Mouse (Mus musculus) lung, embryonic 16.5 days (tissue): Measurements from ENCODE around the gene Adcy6. TPM values are rescaled to one million over a fixed set of nuclear protein-coding genes. Genes with fewer than 3 reads are reported as not detected.
A peak's percentile ranks its signal among the peaks of the same experiment; 100 is the strongest.

Experiments
- ATAC-seq: fragments of 200-750 bp; cut with Nextera tagmentation; 2 replicates; pipeline ENCODE4 v1.8.0; 2017; ENCODE audit warnings: low read depth, mild to moderate bottlenecking, moderate library complexity
- H3K27ac ChIP-seq: fragments of 300-500 bp; sonication (generic); 2 replicates; pipeline ENCODE4 v1.5.1; 2014; ENCODE audit warnings: mild to moderate bottlenecking, control low read depth, low read length
- H3K27me3 ChIP-seq: fragments of 300-500 bp; sonication (generic); 2 replicates; pipeline ENCODE4 v1.6.1; 2014; ENCODE audit warnings: low read depth, low read length, mixed read lengths; ENCODE audit not compliant: control insufficient read depth, insufficient read depth
- H3K36me3 ChIP-seq: fragments of 300-500 bp; sonication (generic); 2 replicates; pipeline ENCODE4 v1.6.1; 2014; ENCODE audit warnings: low read length; ENCODE audit not compliant: control insufficient read depth, insufficient read depth
- H3K4me1 ChIP-seq: fragments of 300-500 bp; sonication (generic); replicated peaks from 2 replicates; pipeline ENCODE4 v1.6.1; 2014; ENCODE audit warnings: low read length, mixed read lengths; ENCODE audit not compliant: control insufficient read depth, insufficient read depth
- H3K4me2 ChIP-seq: fragments of 300-500 bp; sonication (generic); 2 replicates; pipeline ENCODE4 v1.6.1; 2014; ENCODE audit warnings: low read depth, low read length, control low read depth
- H3K4me3 ChIP-seq: fragments of 300-500 bp; sonication (generic); 2 replicates; pipeline ENCODE4 v1.5.1; 2014; ENCODE audit warnings: mild to moderate bottlenecking, low read length, control low read depth
- H3K9ac ChIP-seq: fragments of 300-500 bp; sonication (generic); 2 replicates; pipeline ENCODE4 v1.6.1; 2014; ENCODE audit warnings: low read length, control low read depth
- H3K9me3 ChIP-seq: fragments of 300-500 bp; sonication (generic); 2 replicates; pipeline ENCODE4 v1.6.1; 2016; ENCODE audit warnings: low read length; ENCODE audit not compliant: control insufficient read depth
- WGBS: fragments of 180-500 bp; shearing (Covaris S2); extraction: QIAGEN DNeasy Blood & Tissue Kit; methylation state at CpG from one replicate; pipeline ENCODE4 v1.1.7; 2014; 5-methylcytosine and 5-hydroxymethylcytosine counted together
- polyA plus RNA-seq: library from polyadenylated mRNA; unstranded; fragments of >200 nt; fragmentation: Nextera tagmentation; extraction: Ambion mirVana; gene quantifications from 2 replicates; pipeline ENCODE4 v1.2.1, GENCODE M21; 2015

Adcy6 gene
- polyA plus RNA-seq, 1 experiment from 2014 or later: 21.7 TPM

DNA sequence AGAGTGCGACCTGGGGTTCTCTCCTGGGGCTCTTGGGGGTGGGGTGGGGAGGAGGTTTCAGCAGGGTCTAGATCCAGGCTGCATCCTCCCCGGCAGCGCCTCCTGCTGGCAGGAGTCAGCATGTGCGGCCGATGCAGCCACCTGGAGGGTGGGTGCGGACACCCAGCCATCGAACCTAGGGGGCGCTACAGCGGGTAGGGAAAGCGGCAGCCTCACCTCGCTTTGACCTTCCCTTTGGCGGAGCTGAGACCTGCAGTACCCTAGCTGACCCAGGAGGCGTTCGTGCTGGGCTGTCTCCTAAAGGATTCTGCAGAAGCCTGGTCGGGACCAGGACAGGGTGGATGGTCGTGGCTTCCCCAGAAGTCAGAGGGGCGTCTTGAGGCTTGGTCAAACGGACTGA is 21.6 kb upstream of the Adcy6 start:
- H3K4me2 ChIP-seq: peak overlapping the region; percentile 65
- peak overlapping the region; percentile 53 for H3K4me3 ChIP-seq
- H3K27me3 ChIP-seq: peaks cover 24% of the 10 kb centered on the region
- no peaks in the 10 kb centered on the region for H3K9me3 ChIP-seq
- under 1% methylated on average over 17 of the region's 18 CpGs for WGBS
- H3K27ac ChIP-seq: no peak overlapping the region
- peak; percentile 15; the same call in 1 of the 2 replicates for ATAC-seq
- H3K4me1 ChIP-seq: peaks cover 37% of the 10 kb centered on the region
- no peaks in the 10 kb centered on the region for H3K36me3 ChIP-seq
- peak overlapping the region; percentile 66 for H3K9ac ChIP-seq

DNA sequence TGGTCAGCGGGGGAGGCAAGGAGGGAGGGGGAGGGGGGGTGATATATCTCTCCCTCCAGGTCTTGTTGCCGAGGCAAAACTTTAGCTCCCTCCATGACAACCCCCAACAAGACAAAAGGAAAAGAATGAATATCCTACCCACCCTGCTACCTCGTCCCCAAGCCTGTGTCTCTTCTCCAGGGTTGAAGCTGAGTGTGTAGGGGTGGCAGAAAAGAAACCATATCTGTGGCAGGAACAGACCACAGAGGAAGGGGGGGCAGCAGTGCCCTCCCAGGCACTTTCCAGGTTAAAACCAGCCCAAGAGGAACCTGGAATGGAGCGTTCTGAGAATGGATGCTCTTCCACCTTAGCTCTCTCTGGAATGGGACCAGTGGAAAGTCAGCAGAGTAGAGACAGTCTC is 20.7 kb upstream of the Adcy6 start, which contains the start of gene Cacnb3:
Cacnb3 (plus strand) TSS at position 301 of the 400 bp plus-strand sequence.
- Histone ChIP-seq H3K36me3 (no peaks in the 10 kb centered on the region), H3K4me1 (peaks cover 30% of the 10 kb centered on the region), H3K27me3 (peaks cover 20% of the 10 kb centered on the region), H3K9me3 (no peaks in the 10 kb centered on the region), H3K4me2 (peak within 1 kb of the TSS; percentile 65), H3K4me3 (peak within 1 kb of the TSS; percentile 53), H3K27ac (no peak within 1 kb of the TSS), H3K9ac (peak within 1 kb of the TSS; percentile 66)
- ATAC-seq: no peak
- WGBS: 47% methylated on average over 4 of the region's 4 CpGs

DNA sequence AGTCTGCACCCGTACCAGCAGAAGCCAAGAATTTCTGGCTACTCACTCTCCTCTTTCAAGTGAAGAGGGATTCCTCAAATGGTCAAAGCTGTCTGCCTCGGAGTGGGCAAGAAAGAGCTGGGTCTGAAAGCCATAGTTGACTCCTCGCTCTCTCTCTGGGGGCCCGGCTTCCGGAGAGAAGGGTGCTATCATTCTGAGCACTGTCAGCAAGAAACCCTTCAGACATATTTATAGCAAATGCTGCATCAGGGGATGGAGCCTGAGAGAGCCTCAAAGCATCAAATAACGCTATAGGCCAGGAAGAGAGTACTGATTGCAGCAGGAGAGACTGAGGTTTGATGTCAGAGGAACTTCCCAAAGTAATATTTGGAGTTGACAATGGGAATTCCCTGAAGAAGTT is 19.6 kb upstream of the Adcy6 start:
- Histone ChIP-seq H3K4me1 (peaks cover 30% of the 10 kb centered on the region), H3K27ac (peak overlapping the region; percentile 36; the same call in 1 of the 2 replicates), H3K9me3 (no peaks in the 10 kb centered on the region), H3K27me3 (peaks cover 20% of the 10 kb centered on the region), H3K9ac (no peak overlapping the region), H3K4me2 (no peak overlapping the region), H3K4me3 (no peak overlapping the region), H3K36me3 (no peaks in the 10 kb centered on the region)
- no peak for ATAC-seq
- 38% methylated on average over 6 of the region's 6 CpGs for WGBS

DNA sequence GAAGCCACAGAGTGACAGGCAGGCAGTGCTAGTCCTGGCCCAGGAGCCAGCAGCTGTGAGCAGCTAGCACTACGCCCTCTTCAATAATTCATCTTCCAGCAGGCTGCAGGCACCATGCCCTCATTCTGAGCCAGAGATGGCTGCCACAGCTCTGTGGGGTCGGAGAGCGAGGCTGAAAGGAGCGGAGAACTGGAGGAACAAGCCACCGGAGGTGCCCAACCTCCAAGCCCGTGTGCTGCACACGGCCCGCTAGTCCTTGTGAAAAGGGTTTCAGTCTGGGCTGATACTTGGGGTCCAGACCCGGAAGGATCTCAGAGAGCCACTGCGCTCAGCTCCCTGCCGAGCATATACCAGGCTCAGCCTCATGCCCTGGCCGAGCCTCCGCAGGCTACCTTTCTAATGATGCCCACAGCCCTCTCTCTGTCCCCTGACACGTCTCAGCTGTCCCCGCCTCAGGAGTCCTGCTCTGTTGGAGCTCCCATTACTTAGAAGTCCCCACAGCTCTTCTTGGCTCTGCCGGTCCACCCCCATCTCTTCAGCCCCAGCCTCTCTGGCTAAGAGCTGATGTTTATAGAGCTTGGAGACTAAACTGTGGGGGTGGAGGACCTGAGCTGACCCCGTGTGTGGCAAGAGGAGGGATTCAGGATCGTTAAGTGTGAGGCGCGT is 18.8 kb upstream of the Adcy6 start:
- H3K9ac ChIP-seq: peak overlapping the region; percentile 45
- H3K4me3 ChIP-seq: peak overlapping the region; percentile 9; the same call in 1 of the 2 replicates
- WGBS: 7% methylated on average over 20 of the region's 20 CpGs
- ATAC-seq: peak; percentile 28
- H3K4me1 ChIP-seq: peaks cover 24% of the 10 kb centered on the region
- H3K4me2 ChIP-seq: peak overlapping the region; percentile 42
- H3K9me3 ChIP-seq: no peaks in the 10 kb centered on the region
- H3K36me3 ChIP-seq: no peaks in the 10 kb centered on the region
- H3K27ac ChIP-seq: no peak overlapping the region
- H3K27me3 ChIP-seq: peaks cover 15% of the 10 kb centered on the region

DNA sequence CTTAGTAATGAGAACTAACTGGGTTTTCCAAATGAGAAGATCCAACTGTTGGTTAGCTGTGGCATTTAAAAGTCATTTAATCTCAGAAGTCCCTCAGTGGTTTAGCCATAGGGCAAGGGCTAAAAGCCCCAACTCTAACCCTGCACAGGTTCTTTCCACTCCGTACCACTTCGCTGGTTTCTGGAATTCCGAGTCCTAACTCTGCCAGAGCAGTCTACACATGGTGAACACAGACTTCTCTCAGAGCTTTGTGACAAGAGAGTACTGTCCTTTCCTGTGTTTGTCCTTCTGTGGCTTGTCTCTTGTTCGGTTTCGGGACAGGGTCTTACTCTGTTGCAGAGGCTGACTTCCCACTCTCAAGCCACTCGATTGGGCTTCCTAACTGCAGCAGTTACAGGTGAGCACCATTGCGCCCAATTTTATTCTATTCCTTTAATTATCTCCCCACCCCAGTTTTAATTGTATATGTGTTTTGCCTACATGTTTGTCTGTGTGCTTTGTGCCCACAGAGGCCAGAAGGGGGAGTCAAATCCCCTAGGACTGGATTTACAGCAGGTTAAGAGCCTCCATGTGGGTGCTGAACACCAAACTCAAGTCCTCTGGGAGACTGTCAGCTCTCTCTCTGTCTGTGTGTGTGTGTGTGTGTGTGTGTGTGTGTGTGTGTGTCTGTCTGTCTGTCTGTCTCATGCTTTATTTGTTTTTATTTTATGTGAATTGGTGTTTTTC is 16.8 kb upstream of the Adcy6 start:
- Histone ChIP-seq H3K27ac (no peak overlapping the region), H3K9me3 (no peaks in the 10 kb centered on the region), H3K36me3 (no peaks in the 10 kb centered on the region), H3K4me1 (peaks cover 12% of the 10 kb centered on the region), H3K4me3 (no peak overlapping the region), H3K9ac (no peak overlapping the region), H3K27me3 (peaks cover 7% of the 10 kb centered on the region; the same call in 1 of the 2 replicates), H3K4me2 (no peak overlapping the region)
- no peak for ATAC-seq
- WGBS: 74% methylated on average over 7 of the region's 7 CpGs

DNA sequence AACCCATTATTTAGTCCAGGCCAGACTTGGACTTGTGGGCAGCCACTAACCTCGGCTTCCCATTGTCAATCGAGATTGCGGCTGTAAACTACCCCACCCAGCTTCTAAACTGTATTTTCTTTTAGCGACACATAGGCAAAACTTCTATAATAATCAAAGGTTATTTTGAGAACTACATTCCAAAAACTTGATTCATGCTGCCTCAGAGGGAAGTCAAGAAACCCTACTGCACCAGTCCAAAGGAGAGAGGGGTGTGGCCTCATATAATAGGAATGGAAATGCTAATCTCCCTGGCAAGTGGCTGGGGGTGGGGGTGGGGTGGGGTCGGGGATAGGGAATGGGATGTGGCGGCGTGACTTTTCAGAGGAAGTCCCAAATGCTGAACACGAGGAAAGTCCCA is 16.2 kb upstream of the Adcy6 start:
- Histone ChIP-seq H3K4me3 (no peak overlapping the region), H3K4me1 (peaks cover 8% of the 10 kb centered on the region), H3K27ac (no peak overlapping the region), H3K4me2 (no peak overlapping the region), H3K9me3 (no peaks in the 10 kb centered on the region), H3K9ac (no peak overlapping the region), H3K27me3 (peaks cover 5% of the 10 kb centered on the region; the same call in 1 of the 2 replicates), H3K36me3 (no peaks in the 10 kb centered on the region)
- 36% methylated on average over 8 of the region's 8 CpGs for WGBS
- no peak for ATAC-seq

DNA sequence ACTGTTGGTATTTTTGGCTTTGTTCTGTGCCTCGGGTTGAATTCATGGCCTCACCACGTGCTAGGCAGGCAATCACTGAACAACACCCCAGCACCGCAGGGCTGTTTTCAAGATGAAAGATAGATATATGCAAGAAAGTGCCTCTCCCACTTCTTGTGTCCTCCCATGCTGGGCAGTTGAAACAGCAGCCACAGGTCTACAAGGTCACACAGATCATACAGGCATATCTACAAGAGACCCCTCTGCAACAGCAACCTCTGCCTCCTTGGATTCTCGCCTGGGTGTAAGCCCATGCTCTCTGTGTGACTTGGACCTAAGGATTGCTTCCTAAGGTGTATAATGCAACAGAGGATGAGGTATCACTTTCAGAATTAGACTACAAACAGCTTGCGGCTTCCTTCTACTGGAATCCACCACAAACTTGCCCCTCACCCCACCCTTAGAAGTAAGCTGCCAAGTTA is 13.5 kb upstream of the Adcy6 start:
- 55% methylated on average over 5 of the region's 5 CpGs for WGBS
- Histone ChIP-seq H3K4me2 (no peak overlapping the region), H3K4me1 (no peaks in the 10 kb centered on the region; the same call in 1 of the 2 replicates), H3K27me3 (0 out of 2 replicates have a peak, but pooled peaks cover 2% of the 10 kb centered on the region), H3K4me3 (no peak overlapping the region), H3K27ac (no peak overlapping the region), H3K36me3 (no peaks in the 10 kb centered on the region), H3K9ac (no peak overlapping the region), H3K9me3 (no peaks in the 10 kb centered on the region)
- no peak for ATAC-seq

DNA sequence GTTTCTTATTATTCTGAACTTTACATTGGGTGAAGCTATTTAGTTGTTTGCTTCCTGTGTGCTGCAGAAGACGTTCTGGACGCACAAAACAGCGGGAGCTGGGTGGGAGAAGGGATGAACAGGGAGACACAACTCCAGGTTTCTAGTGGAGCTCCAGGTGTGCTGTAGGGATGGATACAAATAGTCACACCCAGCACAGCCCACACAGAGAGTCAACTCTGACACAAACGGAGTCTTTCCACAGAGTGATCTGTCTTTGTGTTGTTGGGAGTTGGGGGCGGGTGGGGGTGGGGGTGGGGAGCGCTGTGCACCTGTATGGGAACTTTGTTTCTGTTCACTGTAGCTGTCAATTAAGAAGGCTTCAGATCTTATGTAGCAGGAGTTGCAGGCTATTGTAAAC is 12.8 kb upstream of the Adcy6 start:
- Histone ChIP-seq H3K36me3 (no peaks in the 10 kb centered on the region), H3K27ac (no peak overlapping the region), H3K9me3 (no peaks in the 10 kb centered on the region), H3K4me1 (no peaks in the 10 kb centered on the region), H3K4me3 (no peak overlapping the region), H3K27me3 (0 out of 2 replicates have a peak, but pooled peaks cover 2% of the 10 kb centered on the region), H3K4me2 (no peak overlapping the region), H3K9ac (no peak overlapping the region)
- ATAC-seq: no peak
- WGBS: 23% methylated on average over 6 of the region's 6 CpGs

DNA sequence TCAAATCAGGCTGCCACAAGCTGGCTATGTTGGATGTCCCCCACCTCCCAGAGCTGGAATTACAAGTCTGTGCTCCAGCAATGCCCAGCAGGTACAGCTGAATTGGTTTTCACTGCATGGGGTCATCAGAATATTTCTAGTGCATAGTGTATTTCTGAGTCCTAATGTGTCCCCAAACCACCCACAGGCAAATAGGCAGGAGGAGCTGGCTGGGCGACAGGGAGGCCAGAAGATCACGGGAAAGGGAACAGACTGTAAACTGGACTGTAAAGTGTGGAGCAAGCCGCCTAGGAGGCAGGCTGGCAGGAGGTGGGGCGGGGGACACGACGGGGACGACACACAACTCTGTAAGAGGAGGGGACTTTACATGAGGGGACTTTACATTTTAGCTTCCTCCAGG is 12.3 kb upstream of the Adcy6 start:
- WGBS: 7% methylated on average over 7 of the region's 7 CpGs
- no peak for ATAC-seq
- Histone ChIP-seq H3K9ac (no peak overlapping the region), H3K4me1 (no peaks in the 10 kb centered on the region), H3K36me3 (no peaks in the 10 kb centered on the region), H3K4me2 (no peak overlapping the region), H3K9me3 (no peaks in the 10 kb centered on the region), H3K27ac (no peak overlapping the region), H3K4me3 (no peak overlapping the region), H3K27me3 (0 out of 2 replicates have a peak, but pooled peaks cover 2% of the 10 kb centered on the region)
